14 mouse cellular contexts compared by ENCODE assay signal in the genomic region with DNA sequence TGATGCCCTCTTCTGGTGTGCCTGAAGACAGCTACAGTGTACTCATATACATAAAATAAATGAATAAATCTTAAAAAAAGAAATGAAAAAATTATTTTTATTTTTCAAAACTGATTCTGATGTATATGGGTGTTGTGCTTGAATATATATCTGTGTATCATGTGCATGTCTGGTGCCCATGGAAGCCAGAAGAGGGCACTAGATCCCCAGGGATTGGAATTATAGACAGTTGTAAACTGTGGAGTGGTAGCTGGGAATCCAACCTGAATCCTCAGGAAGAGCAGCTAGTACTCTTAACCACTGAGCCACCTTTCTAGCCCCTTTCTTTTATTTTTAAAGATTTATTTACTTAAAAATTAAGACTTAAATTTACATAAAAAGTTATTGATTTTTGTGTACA. TPM values are rescaled to one million over a fixed set of nuclear protein-coding genes. Genes with fewer than 3 reads are reported as not detected.
"Had no signal": no experiment of that assay in that cellular context is flagged by ENCODE, and none has a peak within 500 bp of the region (broad histone marks: within the 10 kb centered on the region; RNA-seq: fewer than 3 reads in every experiment).

No protein-coding gene starts in this region.

- H3K27ac ChIP-seq: kidney, embryonic 15.5 days; limb, embryonic 13.5 days; liver, embryonic 14.5 days; midbrain, embryonic 13.5 days; neural tube, embryonic 12.5 days had no signal

- ATAC-seq: midbrain, embryonic 13.5 days had no signal

- H3K9ac ChIP-seq: kidney, embryonic 15.5 days; limb, embryonic 13.5 days; liver, embryonic 14.5 days; midbrain, embryonic 13.5 days; neural tube, embryonic 12.5 days had no signal

- DNase-seq: kidney, adult 2 months; kidney, postnatal 14 days; layer of hippocampus, postnatal 36 days; left cerebral cortex, postnatal 4 days; lung, adult 18-20 months; right cerebral cortex, postnatal 25 days; thymus, postnatal 14 days had no signal

- H3K27me3 ChIP-seq: neural tube, embryonic 12.5 days had no signal

- H3K36me3 ChIP-seq: kidney, embryonic 15.5 days; limb, embryonic 13.5 days; midbrain, embryonic 13.5 days; neural tube, embryonic 12.5 days had no signal

- H3K4me3 ChIP-seq: kidney, embryonic 15.5 days; limb, embryonic 13.5 days; midbrain, embryonic 13.5 days; myocyte; neural tube, embryonic 12.5 days had no signal

- H3K9me3 ChIP-seq: kidney, embryonic 15.5 days; limb, embryonic 13.5 days; midbrain, embryonic 13.5 days; neural tube, embryonic 12.5 days had no signal

- H3K4me2 ChIP-seq: kidney, embryonic 15.5 days; limb, embryonic 13.5 days; midbrain, embryonic 13.5 days; neural tube, embryonic 12.5 days had no signal

RNA-seq across cellular contexts. Expression of a gene that starts 9.9 kb away (rescaled TPM):
- total RNA-seq: neutrophil, adult 5-6 weeks had no signal
